Mouse (Mus musculus) stomach, postnatal 0 days (tissue): ENCODE measurements around the gene Olfr1150-ps1. TPM values are rescaled to one million over a fixed set of nuclear protein-coding genes. Genes with fewer than 3 reads are reported as not detected.

Source experiments
- ATAC-seq: fragments of 200-750 bp; cut with Nextera tagmentation; 2 replicates; pipeline ENCODE4 v1.8.0; 2017; ENCODE audit not compliant: low FRiP score, low TSS enrichment
- DNase-seq: peaks from one replicate; pipeline ENCODE4 v3.0.0-alpha.2; 2016; ENCODE audit warnings: low spot score
- H3K27ac ChIP-seq: fragments of 300-500 bp; sonication (generic); replicated peaks from 2 replicates; pipeline ENCODE4 v1.5.1; 2014; ENCODE audit warnings: mild to moderate bottlenecking, control low read depth
- H3K27me3 ChIP-seq: fragments of 300-500 bp; sonication (generic); 2 replicates; pipeline ENCODE4 v1.6.1; 2014; ENCODE audit warnings: low read length; ENCODE audit not compliant: control insufficient read depth, insufficient read depth
- H3K36me3 ChIP-seq: fragments of 300-500 bp; sonication (generic); 2 replicates; pipeline ENCODE4 v1.6.1; 2014; ENCODE audit warnings: low read length, mixed read lengths; ENCODE audit not compliant: control insufficient read depth, insufficient read depth
- H3K4me1 ChIP-seq: fragments of 300-500 bp; sonication (generic); replicated peaks from 2 replicates; pipeline ENCODE4 v1.6.1; 2014; ENCODE audit warnings: antibody characterized with exemption; ENCODE audit not compliant: control insufficient read depth, insufficient read depth
- H3K4me2 ChIP-seq: fragments of 300-500 bp; sonication (generic); replicated peaks from 2 replicates; pipeline ENCODE4 v1.6.1; 2014; ENCODE audit warnings: low read depth, mild to moderate bottlenecking, control low read depth, moderate library complexity
- H3K4me3 ChIP-seq: fragments of 300-500 bp; sonication (generic); 2 replicates; pipeline ENCODE4 v1.5.1; 2014; ENCODE audit warnings: low read depth, low read length, control low read depth
- H3K9ac ChIP-seq: fragments of 300-500 bp; sonication (generic); 2 replicates; pipeline ENCODE4 v1.6.1; 2014; ENCODE audit warnings: mild to moderate bottlenecking, low read length, control low read depth, mixed read lengths
- H3K9me3 ChIP-seq: fragments of 300-500 bp; sonication (generic); 2 replicates; pipeline ENCODE4 v1.6.1; 2016; ENCODE audit warnings: low read length; ENCODE audit not compliant: control insufficient read depth
- CTCF ChIP-seq: IDR thresholded peaks from 2 replicates; pipeline ENCODE4 v1.5.1; 2016; ENCODE audit warnings: antibody characterized with exemption, low read depth, mild to moderate bottlenecking, moderate library complexity
- EP300 ChIP-seq: optimal IDR thresholded peaks from 2 replicates; pipeline ENCODE3; 2016; ENCODE audit warnings: antibody characterized with exemption
- WGBS: fragments of 180-500 bp; shearing (Covaris S2); extraction: QIAGEN DNeasy Blood & Tissue Kit; methylation state at CpG from one replicate; pipeline ENCODE4 v1.1.7; 2014; 5-methylcytosine and 5-hydroxymethylcytosine counted together
- polyA plus RNA-seq: library from polyadenylated mRNA; unstranded; fragments of >200 nt; fragmentation: Nextera tagmentation; extraction: Ambion mirVana; gene quantifications from 2 replicates; pipeline ENCODE4 v1.2.1, GENCODE M21; 2015

Gene Olfr1150-ps1
- polyA plus RNA-seq, 1 experiment from 2014 or later, result not detected

DNA sequence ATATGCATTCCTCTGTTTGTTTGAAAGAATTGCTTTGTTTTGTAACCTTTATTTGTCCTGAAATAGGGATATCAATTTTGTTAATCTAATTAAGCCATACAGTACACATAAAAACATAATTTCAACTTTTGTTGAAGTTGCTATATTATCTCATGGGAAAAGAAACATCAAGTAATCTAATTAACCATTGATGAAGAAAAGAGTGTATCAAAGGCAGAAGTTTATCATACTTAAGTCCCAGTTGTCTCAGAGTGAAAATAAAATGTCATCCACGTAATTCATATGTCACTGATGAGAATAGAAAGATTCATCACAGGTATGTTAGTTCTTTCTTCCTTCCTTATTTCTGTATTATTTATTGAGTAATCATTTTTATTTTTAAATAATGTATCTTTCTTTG, 50.9 kb downstream of the Olfr1150-ps1 start, which contains the start of gene Olfr1153:
Gene Olfr1153, plus strand, starts transcription at position 301 of the 400 bp plus-strand sequence.
- TF ChIP-seq CTCF, result no peak
- TF ChIP-seq EP300, result no peak
- H3K9ac ChIP-seq, result no peak within 1 kb of the TSS
- H3K4me1 ChIP-seq, result no peaks in the 10 kb centered on the region
- 63% methylated on average over 1 of the region's 1 CpGs for WGBS
- H3K4me2 ChIP-seq, result no peak within 1 kb of the TSS
- ATAC-seq (no peak), DNase-seq (no peak)
- H3K4me3 ChIP-seq, result no peak within 1 kb of the TSS
- H3K27ac ChIP-seq, result no peak within 1 kb of the TSS
- no peaks in the 10 kb centered on the region for H3K36me3 ChIP-seq
- H3K9me3 ChIP-seq, result no peaks in the 10 kb centered on the region
- no peaks in the 10 kb centered on the region for H3K27me3 ChIP-seq

Other genes with a start within 250 kb of the Olfr1150-ps1 start
- not detected in 2 replicates for gene Olfr1130, start 237.8 kb upstream of the Olfr1150-ps1 start, polyA plus RNA-seq
- not detected in 2 replicates for gene Olfr1131, start 216.9 kb upstream of the Olfr1150-ps1 start, polyA plus RNA-seq
- gene Olfr1132, start 206.5 kb upstream of the Olfr1150-ps1 start, polyA plus RNA-seq, result not detected in 2 replicates
- gene Olfr1133, start 196.6 kb upstream of the Olfr1150-ps1 start, polyA plus RNA-seq, result not detected in 2 replicates
- not detected in 2 replicates for gene Olfr1134, start 185.5 kb upstream of the Olfr1150-ps1 start, polyA plus RNA-seq
- not detected in 2 replicates for gene Olfr1135, start 170.3 kb upstream of the Olfr1150-ps1 start, polyA plus RNA-seq
- gene Olfr1136, start 150.0 kb upstream of the Olfr1150-ps1 start, polyA plus RNA-seq, result not detected in 2 replicates
- gene Olfr1137, start 130.8 kb upstream of the Olfr1150-ps1 start, polyA plus RNA-seq, result not detected in 2 replicates
- not detected in 2 replicates for gene Olfr1138, start 104.0 kb upstream of the Olfr1150-ps1 start, polyA plus RNA-seq
- gene Olfr1140, start 100.2 kb upstream of the Olfr1150-ps1 start, polyA plus RNA-seq, result not detected in 2 replicates
- gene Olfr1141, start 90.0 kb upstream of the Olfr1150-ps1 start, polyA plus RNA-seq, result not detected in 2 replicates
- not detected in 2 replicates for gene Olfr152, start 64.5 kb upstream of the Olfr1150-ps1 start, polyA plus RNA-seq
- not detected in 2 replicates for gene Olfr1143, start 43.4 kb upstream of the Olfr1150-ps1 start, polyA plus RNA-seq
- gene Olfr1145, start 34.2 kb upstream of the Olfr1150-ps1 start, polyA plus RNA-seq, result not detected in 2 replicates
- not detected in 2 replicates for gene Olfr1148, start 13.5 kb upstream of the Olfr1150-ps1 start, polyA plus RNA-seq
- gene Olfr1151, start 11.9 kb downstream of the Olfr1150-ps1 start, polyA plus RNA-seq, result not detected in 2 replicates
- not detected in 2 replicates for gene Olfr1152, start 22.5 kb downstream of the Olfr1150-ps1 start, polyA plus RNA-seq
- gene Olfr1153, start 51.0 kb downstream of the Olfr1150-ps1 start, polyA plus RNA-seq, result 0.10 TPM in 1 of 2 replicates, not detected in the other
- gene Olfr1154, start 61.2 kb downstream of the Olfr1150-ps1 start, polyA plus RNA-seq, result not detected in 2 replicates
- not detected in 2 replicates for gene Olfr1155, start 101.1 kb downstream of the Olfr1150-ps1 start, polyA plus RNA-seq
- not detected in 2 replicates for gene Olfr1156, start 109.1 kb downstream of the Olfr1150-ps1 start, polyA plus RNA-seq
- not detected in 2 replicates for gene Olfr1157, start 124.3 kb downstream of the Olfr1150-ps1 start, polyA plus RNA-seq
- gene Olfr74, start 130.7 kb downstream of the Olfr1150-ps1 start, polyA plus RNA-seq, result not detected in 2 replicates
- not detected in 2 replicates for gene Olfr1158, start 146.1 kb downstream of the Olfr1150-ps1 start, polyA plus RNA-seq
- gene Olfr1160, start 164.3 kb downstream of the Olfr1150-ps1 start, polyA plus RNA-seq, result 0.04 TPM in 1 of 2 replicates, not detected in the other
- gene Olfr1161, start 178.8 kb downstream of the Olfr1150-ps1 start, polyA plus RNA-seq, result not detected in 2 replicates
- gene Olfr73, start 193.7 kb downstream of the Olfr1150-ps1 start, polyA plus RNA-seq, result not detected in 2 replicates
- 0.02 TPM in 1 of 2 replicates, not detected in the other for gene Olfr1162, start 207.1 kb downstream of the Olfr1150-ps1 start, polyA plus RNA-seq
- gene Olfr1163, start 227.8 kb downstream of the Olfr1150-ps1 start, polyA plus RNA-seq, result not detected in 2 replicates
- gene Olfr1164, start 250.0 kb downstream of the Olfr1150-ps1 start, polyA plus RNA-seq, result not detected in 2 replicates